Mouse (Mus musculus): ENCODE data around the gene Eif2a.

DNA sequence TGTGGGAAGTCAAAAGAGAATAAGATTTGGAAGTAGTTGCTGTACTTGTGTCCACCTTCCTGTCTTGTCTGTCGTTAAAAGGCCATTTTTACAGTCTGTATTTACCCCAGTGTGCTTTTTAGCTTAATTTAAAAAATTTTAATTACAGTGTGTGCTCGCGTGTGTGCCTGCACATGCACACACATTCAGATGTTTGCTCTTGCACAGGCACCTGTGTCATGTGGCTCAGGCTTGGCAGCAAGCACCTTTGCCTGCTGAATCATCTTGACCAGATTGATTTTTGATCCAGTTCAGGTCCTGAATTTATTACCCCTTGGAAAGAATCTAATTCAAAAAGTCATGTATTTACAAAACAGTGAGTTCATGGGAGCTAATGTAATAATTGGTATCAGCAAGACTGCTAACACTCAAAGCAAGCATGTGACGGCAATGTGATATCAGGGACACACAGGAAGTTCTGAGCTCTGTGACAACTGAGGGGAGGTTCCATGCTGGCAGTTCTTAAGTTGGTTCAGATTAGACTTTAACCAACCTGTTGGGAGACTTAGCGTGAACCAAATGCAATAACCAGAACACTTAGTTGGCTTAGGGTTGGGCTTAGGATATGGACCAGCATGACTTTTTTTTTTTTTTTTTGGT lies 57.3 kb downstream of the Eif2a start:
- no peak for TF ChIP-seq CTCF (conservative IDR thresholded peaks at IDR 0.05; ENCODE audit: low read length)
- TF ChIP-seq POU5F1 (IDR thresholded peaks at IDR 0.05; ENCODE audit: borderline replicate concordance, low read length): no peak
- TF ChIP-seq NANOG (IDR thresholded peaks at IDR 0.05; ENCODE audit: borderline replicate concordance, low read length): no peak

Measured in E14TG2a.4 (cell line).